Mouse (Mus musculus) urinary bladder, adult 2 months (tissue): ENCODE results near the gene Lss. TPM values are rescaled to one million over a fixed set of nuclear protein-coding genes. Genes with fewer than 3 reads are reported as not detected.

Experiments
- DNase-seq: peaks from one replicate; pipeline ENCODE4 v3.0.0; 2022; ENCODE audit warnings: low spot score
- polyA plus RNA-seq: library from polyadenylated mRNA; depleted of rRNA; stranded (reverse); fragments of >200 nt; gene quantifications from 2 replicates; pipeline ENCODE4 v1.2.3, GENCODE M21; 2012; rRNA removed

The Lss gene
- polyA plus RNA-seq, 1 experiment: 33.8 TPM

DNA sequence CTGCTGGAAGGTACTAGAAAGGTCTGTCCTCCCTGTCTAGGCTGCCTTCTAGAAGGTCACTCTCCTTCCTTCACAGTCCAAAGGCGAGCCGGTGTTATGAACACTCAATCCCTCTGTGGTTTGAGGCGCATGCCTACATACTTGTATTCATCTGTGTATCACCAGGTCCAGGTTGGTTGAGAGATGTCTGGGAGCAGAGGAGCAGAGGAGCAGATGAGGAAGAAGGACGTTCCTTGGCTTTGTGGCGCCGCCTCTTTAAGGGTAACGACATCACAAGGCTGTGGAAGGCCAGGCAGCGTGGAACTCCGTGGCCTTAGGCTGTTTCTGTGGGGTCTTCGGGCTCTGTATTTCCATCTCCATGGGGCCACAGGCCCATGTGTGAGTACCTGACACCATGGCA lies 30.6 kb downstream of the Lss start, which contains the start of gene Spatc1l:
Spatc1l (plus strand) TSS at position 301 of the 400 bp plus-strand sequence.
- DNase-seq: no peak

DNA sequence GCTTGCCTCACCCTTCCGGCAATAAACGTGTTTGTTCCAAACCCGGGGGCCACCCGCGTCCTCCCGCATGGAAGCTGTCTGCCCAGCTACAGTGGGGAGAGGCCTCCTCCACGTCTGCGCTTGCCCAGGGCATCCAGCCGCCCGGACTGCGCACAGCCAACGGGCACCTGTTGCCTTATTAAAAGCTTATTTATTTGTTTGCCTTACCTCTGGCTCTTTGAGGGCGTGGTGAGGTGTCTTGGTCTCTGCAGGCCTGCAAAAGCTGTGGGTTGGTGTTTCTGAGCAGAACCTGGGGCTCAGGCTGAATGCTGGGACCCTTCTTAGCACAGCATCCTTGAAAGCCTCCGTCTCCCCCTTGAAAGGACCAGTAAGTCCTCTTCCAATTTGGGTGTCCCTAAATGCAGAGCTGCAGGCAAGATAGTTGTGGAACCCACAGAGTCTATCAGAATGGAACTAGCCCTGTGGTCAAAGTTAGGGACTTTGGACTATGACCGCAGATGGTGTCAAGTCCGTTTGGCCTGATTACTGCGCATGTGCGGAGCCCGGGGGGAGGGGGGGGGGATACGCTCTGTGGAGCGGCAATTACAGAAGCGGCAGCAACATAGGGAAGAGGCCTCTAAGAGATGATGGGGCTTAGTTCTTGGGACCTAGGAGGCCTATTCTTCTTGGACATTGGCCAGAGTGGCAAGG lies 38.8 kb downstream of the Lss start:
- DNase-seq: no peak

DNA sequence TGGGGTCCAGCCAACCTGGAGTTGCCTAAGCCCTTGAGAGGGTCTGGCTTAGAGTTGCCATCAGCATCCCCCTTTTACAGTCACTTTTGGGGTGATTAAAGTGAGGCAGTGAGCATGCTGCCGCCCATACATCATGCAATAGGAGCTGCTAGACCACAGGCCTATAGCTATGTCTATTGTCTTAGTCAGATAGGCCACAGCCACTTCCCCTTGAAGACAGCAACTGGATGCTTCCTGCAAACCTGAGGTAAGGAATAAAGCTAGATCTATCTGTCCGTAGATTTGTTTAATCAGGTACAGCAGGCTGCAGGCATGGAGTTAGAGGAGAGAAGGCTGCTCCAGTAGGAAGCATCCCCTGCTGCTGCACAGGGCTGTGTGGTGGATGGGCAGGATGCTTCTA lies 39.7 kb downstream of the Lss start:
- no peak for DNase-seq

DNA sequence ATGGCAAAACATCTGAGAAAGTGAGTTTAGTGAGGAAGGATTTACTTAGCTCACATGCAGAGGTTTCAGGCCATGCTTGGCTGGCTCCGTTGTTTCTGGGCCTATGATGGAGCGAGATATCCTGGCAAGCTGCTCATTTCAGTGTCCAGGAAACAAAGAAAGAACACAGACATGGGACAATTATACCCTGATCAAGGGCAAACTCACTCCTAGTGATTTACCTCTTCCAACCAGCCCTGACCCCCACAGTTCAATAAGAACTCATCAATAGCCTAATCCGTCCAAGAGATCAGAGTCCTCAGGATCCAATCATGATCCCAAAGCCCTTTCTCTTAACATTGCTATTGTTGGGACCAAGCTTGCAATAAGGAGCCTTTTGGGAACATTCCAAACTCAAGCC lies 40.8 kb downstream of the Lss start:
- no peak for DNase-seq

DNA sequence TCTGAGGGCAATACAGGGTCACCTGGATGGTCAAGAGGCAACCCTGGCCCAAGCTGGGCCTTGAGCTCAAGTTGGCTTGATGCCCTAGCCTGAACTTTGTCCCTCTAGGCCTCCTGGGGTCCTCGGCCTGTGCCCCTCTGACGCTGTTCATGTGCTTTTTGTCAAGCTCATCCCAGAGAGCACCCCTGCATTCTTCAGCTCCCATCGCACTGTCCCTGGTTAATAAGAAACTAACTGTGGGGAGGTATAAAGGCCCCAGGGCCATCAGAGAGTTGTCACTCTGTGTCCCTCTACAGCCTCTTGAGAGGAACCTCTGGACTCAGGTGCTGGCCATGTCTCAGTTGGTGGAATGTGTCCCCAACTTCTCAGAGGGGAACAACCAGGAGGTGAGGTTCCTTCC lies 44.0 kb downstream of the Lss start, which contains the start of gene Ftcd:
Ftcd (plus strand) TSS at position 275 of the 400 bp plus-strand sequence.
- no peak for DNase-seq

DNA sequence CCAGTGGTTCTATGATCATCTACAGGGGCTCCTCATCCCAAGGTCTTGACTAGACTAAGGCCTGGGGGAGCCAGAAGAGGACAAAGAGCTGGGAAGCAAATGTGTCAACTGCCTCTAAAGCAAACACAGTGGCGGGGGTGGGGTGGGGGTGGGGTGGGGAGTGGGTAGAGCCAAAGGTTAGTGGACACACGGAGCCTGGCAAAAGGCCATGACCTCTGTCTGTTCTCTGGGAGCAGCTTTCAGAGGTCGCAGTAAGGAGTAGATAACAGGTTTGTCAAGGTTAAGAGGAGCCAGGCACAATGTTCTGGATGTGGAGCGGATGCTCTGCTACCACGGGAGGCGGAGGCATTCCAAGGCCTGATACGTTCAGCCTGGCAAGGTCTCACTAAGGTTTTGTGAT lies 45.5 kb downstream of the Lss start:
- DNase-seq: no peak

DNA sequence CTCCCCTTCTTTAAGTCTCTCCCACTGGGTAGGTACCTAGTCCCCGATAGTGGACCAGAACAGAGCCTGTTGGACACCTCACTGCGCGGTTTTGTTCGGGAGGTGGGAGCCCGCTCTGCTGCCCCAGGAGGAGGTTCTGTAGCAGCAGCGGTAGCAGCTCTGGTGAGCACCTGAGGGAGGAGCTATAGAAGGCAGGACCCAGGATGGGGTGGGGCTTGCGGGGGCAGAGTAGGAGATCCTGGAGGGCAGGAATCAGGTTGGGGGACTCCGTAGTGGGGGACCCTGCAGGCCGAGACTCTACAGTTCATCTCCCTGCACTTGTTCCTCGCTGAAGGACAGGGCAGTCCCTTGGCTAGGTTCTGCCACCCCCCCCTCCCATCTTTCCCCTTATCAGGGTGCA lies 52.8 kb downstream of the Lss start:
- DNase-seq: no peak

DNA sequence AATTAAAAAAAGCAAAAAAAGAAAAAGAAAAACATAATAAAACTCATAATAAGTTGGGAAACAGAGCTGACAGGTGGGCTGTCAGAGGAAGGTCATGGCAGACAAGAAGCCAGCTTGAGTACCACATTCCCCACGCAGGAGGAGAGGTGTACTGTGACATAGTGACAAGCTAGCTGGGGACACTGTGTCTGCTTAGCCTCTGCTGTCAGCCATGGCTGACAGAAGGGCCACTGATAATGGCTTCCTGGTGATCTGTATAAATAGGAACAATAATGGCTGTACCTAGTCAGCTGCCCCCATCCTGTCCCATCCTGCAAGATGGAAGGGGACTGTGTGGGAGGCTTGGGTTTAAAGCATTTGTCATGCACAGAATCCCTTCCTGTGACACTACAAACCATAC lies 54.8 kb downstream of the Lss start:
- DNase-seq: no peak

DNA sequence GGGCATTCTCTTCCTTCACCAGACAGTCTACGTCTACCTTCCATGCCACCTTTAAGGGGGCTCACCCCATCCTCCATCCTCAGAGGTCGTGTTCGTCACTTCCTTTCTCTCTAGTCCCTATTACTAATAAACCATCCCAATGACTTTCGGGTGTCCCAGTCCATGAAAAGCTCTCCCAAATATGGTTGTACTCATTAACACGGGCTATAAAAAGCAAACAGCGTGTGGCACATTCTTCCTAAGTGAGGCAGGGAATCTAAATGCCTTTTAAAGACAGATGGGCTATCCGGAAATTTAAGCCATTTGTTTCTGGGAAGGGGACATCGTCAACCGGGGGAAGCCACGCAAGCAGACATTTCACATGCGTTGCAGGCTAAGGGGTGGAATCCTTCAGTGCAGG lies 58.8 kb downstream of the Lss start:
- DNase-seq: no peak

DNA sequence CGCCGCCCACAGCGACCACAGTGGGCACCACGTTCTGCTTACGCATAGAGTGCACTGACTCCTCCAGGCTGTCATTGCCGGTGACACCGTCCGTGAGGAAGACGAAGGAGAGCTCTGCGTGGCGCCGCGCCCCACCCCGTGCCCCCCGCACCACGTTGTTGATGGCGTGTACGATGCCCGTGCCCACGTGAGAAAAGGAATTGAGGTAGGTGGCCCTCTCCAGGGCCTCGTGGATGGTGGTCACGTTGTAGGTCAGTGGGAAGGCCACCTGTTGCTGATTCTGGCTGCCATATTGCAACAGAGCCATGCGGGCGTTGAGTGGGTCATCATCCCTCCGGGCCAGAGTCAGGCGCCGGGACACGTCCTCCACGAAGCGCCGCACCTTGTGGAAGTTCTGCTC lies 65.0 kb downstream of the Lss start:
- no peak for DNase-seq

DNA sequence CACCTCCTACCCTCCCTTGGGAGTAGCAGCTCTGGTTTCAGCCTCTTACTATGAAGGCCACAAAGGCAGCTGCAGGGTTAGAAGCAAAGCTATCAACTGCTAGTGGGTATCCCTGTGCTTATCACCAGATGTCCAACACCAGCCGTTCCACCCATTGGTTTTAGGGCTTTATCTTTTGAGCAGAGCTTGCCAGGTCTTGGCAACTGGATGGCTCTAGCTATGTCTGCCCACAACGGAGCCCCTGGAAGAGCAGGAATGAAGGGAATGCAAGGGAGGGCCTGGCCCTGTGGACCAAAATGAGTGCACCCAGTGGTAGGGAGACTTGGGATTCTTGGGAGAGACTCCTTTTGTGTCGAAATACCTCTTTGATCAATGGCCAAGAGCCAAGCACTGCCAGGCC lies 71.3 kb downstream of the Lss start:
- DNase-seq: no peak

Other genes starting within 250 kb of the Lss start
- gene Dip2a, start 186.3 kb upstream of the Lss start, polyA plus RNA-seq: 12.8 and 15.0 TPM in 2 replicates
- gene AC141477.1, start 91.1 kb upstream of the Lss start, polyA plus RNA-seq: not detected in 2 replicates
- 20.5 and 24.7 TPM in 2 replicates for gene Pcnt, start 88.8 kb upstream of the Lss start, polyA plus RNA-seq
- gene 2610028H24Rik, start 82.5 kb upstream of the Lss start, polyA plus RNA-seq: not detected in 2 replicates
- 32.0 and 32.8 TPM in 2 replicates for gene Mcm3ap, start 62.7 kb upstream of the Lss start, polyA plus RNA-seq
- 2.4 TPM in 2 replicates for gene Ybey, start 62.5 kb upstream of the Lss start, polyA plus RNA-seq
- 0.10 and 0.15 TPM in 2 replicates for gene Spatc1l, start 30.7 kb downstream of the Lss start, polyA plus RNA-seq
- gene Ftcd, start 44.1 kb downstream of the Lss start, polyA plus RNA-seq: 0.03 TPM in 1 of 2 replicates, not detected in the other
- gene Col6a2, start 92.0 kb downstream of the Lss start, polyA plus RNA-seq: 239 and 336 TPM in 2 replicates
- 412 and 521 TPM in 2 replicates for gene Col6a1, start 194.6 kb downstream of the Lss start, polyA plus RNA-seq